Mouse (Mus musculus): ENCODE results near the gene P2rx4. TPM values are rescaled to one million over a fixed set of nuclear protein-coding genes. Genes with fewer than 3 reads are reported as not detected.

Gene P2rx4
- total RNA-seq, 2 experiments from 2014 or later, result 2.8 to 4.4 TPM

Small RNAs within 50 kb of the gene (microRNA-seq; reads per million reads assigned to microRNA genes)
- gene Mir8115, result 0.72 to 1.5 reads per million in 2 experiments

Other genes starting within 250 kb of the P2rx4 start
- 100 to 1,000 TPM; 175 to 549 TPM for gene Atp2a2, start 205.3 kb upstream of the P2rx4 start, total RNA-seq (2021)
- gene Ift81, start 93.0 kb upstream of the P2rx4 start, total RNA-seq (2021), result 1 to 10 TPM; 2.5 to 5.3 TPM
- gene P2rx7, start 63.6 kb upstream of the P2rx4 start, total RNA-seq (2021), result 1 to 10 TPM; 1.3 to 1.9 TPM
- gene Camkk2, start 71.9 kb downstream of the P2rx4 start, total RNA-seq (2021), result 1 to 10 TPM; 5.1 to 5.2 TPM
- 100 to 1,000 TPM; 289 to 361 TPM for gene Anapc5, start 113.8 kb downstream of the P2rx4 start, total RNA-seq (2021)
- gene Rnf34, start 142.5 kb downstream of the P2rx4 start, total RNA-seq (2021), result 10 to 100 TPM; 16.2 to 19.4 TPM